Mouse (Mus musculus): ENCODE measurements around the gene Arhgap15.

Arhgap15 gene

DNA sequence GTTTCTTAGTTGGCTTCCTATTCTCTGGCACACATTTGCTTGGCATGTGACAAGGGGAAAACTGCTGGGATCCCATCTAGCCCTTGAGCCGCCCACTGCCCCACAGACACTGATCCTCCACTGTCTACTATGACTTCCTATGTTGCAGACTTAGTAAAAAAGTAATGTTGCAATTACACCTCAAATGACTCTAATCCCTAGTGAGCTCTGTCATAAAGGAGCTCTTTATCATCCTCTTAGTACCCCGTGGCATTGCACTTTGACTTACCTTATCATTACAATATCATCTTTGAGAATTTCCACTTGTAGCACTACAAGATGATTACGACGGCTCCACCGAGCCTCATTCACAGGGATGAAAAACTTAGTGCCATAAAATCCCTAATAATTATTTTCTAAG, 190.6 kb downstream of the Arhgap15 start:
- DNase-seq, result no peak

GRCm38 (mm10) chr2:43945679-43946078, 197.1 kb downstream of the Arhgap15 start:
- DNase-seq, result no peak

GRCm38 (mm10) chr2:43949775-43950492, 201.3 kb downstream of the Arhgap15 start:
- no peak for DNase-seq

- DNase-seq, result no peak
Observed at GRCm38 (mm10) chr2:43950741-43951140, 202.1 kb downstream of the Arhgap15 start.

GRCm38 (mm10) chr2:43959189-43959588, 210.6 kb downstream of the Arhgap15 start:
- no peak for DNase-seq

- DNase-seq, result no peak
Observed at GRCm38 (mm10) chr2:43962466-43962865, 213.8 kb downstream of the Arhgap15 start.

DNA sequence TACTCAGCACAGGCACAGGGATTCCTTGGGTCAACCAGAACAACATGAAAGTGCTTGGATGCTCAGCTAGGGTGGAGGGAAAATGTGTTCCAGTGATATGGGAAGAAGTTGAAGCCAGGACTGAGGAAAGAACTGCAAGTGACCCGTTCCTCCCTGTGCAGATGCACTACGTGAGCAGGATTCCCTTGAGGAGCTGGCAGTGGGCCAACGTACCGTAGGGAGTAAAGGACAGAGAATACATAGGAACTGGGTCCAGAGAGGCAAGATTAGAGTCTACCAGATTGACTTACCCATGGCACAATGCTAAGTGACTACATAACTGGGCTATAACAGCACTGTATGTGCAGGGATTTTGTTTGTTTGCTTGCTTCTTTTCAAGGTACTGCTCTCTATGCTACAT, 220.0 kb downstream of the Arhgap15 start:
- peak; percentile 7 for DNase-seq

DNA sequence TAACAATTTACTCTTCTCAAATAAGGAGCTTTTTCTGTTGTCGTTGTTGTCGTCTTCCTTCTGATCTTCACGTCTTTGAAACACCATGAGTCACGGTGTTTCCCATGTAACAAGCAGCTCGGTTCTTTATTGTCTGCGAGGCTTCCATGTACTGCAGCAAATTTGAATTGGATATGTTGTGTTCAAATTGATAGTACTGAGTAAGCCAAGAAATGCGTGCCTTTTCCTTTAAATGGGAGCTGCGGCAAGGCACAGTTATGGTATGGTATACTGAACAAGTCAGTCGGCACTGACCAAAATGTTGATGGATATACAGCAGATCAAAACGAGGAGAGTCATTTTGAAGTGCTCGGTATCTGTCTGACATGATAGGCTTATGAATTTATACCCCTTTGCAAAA, 229.1 kb downstream of the Arhgap15 start:
- no peak for DNase-seq

GRCm38 (mm10) chr2:43978177-43979013, 229.8 kb downstream of the Arhgap15 start:
- DNase-seq, result no peak

- DNase-seq, result no peak
Observed at GRCm38 (mm10) chr2:43986066-43986465, 237.4 kb downstream of the Arhgap15 start.

- DNase-seq, result no peak
Observed at GRCm38 (mm10) chr2:43987919-43988318, 239.3 kb downstream of the Arhgap15 start.

DNA sequence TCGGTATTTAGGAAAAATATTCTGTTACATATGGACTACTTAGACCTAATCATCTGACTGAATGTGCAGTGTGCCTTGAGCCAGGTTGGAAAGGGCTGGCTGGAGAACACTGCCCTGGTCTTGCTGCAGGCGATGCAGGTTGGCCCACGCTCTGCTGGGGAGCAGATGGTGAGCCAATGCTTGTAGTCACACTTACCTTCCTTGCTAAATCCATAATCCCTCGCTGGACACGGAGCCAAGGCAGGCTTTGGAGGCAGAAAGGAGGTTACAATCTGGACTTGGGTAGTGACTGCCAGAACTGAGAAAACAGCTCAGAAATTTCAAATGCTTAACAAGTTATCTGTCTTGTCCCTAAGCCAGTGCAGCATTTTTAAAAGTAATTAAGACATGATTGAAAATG, 241.2 kb downstream of the Arhgap15 start:
- DNase-seq, result no peak

GRCm38 (mm10) chr2:43992510-43992909, 243.9 kb downstream of the Arhgap15 start:
- DNase-seq, result no peak

DNA sequence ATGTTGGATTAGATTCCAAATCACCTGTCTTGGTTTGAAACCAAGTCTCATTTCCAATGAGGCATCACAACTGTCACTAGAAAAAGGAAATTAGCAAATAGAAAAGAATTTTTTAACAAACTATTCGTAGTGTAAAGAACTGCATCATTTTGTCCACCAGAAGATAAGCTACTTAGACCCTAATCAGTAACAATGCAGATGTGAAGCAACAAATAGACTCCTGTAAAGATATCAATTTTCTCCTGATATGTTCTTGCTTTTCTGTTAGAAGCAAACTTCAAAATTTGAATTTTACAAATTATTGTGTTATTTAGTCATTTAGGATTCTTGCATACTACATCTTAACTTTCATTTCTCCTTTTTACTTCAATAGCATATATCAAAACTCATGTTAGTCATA, 253.8 kb downstream of the Arhgap15 start:
- DNase-seq, result no peak

GRCm38 (mm10) chr2:44010249-44010648, 261.6 kb downstream of the Arhgap15 start:
- DNase-seq, result no peak

- no peak for DNase-seq
Observed at GRCm38 (mm10) chr2:44013388-44013787, 264.8 kb downstream of the Arhgap15 start.

- DNase-seq, result no peak
Observed at GRCm38 (mm10) chr2:44016720-44017119, 268.1 kb downstream of the Arhgap15 start.

- DNase-seq, result no peak
Observed at GRCm38 (mm10) chr2:44017405-44018026, 268.9 kb downstream of the Arhgap15 start.

GRCm38 (mm10) chr2:44018033-44018432, 269.4 kb downstream of the Arhgap15 start:
- DNase-seq, result no peak

GRCm38 (mm10) chr2:44024704-44025103, 276.1 kb downstream of the Arhgap15 start:
- no peak for DNase-seq

- no peak for DNase-seq
Observed at GRCm38 (mm10) chr2:44029035-44029715, 280.6 kb downstream of the Arhgap15 start.

- DNase-seq, result no peak
Observed at GRCm38 (mm10) chr2:44029865-44030264, 281.2 kb downstream of the Arhgap15 start.

DNA sequence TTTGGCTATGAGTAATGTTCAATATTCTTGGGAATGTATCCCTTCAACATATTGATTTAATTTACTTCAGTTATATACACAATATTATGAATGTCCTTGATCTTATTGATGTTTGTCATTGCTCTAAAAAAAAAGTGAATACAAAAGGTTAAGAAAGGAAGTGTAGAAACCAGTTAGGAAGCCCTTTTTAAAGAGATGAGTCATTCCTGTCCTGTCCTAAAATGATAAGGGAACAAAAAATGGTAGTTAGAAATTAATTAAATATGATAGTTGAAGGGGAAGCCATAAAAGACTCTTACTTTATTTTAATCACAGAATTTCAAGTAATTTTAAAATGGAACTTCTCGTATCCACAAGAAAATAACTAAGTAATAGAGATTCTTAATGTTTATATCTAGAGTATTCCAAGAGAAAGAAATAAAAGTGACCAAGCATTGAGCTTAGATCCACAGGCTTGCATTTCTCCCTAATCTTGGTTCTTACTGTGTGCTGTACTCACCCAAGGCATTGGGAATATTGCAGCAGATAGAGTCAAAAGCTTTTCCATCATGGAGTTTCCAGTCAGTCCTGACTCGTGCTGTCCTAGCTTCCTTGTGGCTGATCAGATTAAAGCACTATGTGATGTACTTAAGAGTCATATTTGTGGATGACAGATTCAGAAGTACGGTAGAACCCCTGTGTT, 291.0 kb downstream of the Arhgap15 start:
- no peak for DNase-seq

Data from lung, postnatal 14 days (tissue).